Mouse (Mus musculus) lung, embryonic 14.5 days (tissue): ENCODE measurements at regions not wholly inside any gene's neighbourhood (a gene's known extent, or its start where the extent isn't known, plus 50 kb on each side); places are given as distances from the start of the nearest gene placed in this dataset.
A peak's percentile ranks its signal among the peaks of the same experiment; 100 is the strongest.

ENCODE experiments used
- ATAC-seq: fragments of 200-750 bp; cut with Nextera tagmentation; 2 replicates; pipeline ENCODE4 v1.8.0; 2017; ENCODE audit warnings: mild to moderate bottlenecking, moderate TSS enrichment, moderate library complexity; ENCODE audit not compliant: insufficient read depth
- DNase-seq: peaks from one replicate; pipeline ENCODE4 v3.0.0-alpha.2; 2015
- H3K27ac ChIP-seq: fragments of 300-500 bp; sonication (generic); 2 replicates; pipeline ENCODE4 v1.5.1; 2014; ENCODE audit warnings: low read depth, mild to moderate bottlenecking, moderate library complexity
- H3K27me3 ChIP-seq: fragments of 300-500 bp; sonication (generic); 2 replicates; pipeline ENCODE4 v1.6.1; 2014; ENCODE audit warnings: low read length, control low read depth; ENCODE audit not compliant: insufficient read depth
- H3K36me3 ChIP-seq: fragments of 300-500 bp; sonication (generic); 2 replicates; pipeline ENCODE4 v1.6.1; 2014; ENCODE audit warnings: control low read depth; ENCODE audit not compliant: insufficient read depth
- H3K4me1 ChIP-seq: fragments of 300-500 bp; sonication (generic); 2 replicates; pipeline ENCODE4 v1.6.1; 2014; ENCODE audit warnings: antibody characterized with exemption, control low read depth; ENCODE audit not compliant: insufficient read depth
- H3K4me2 ChIP-seq: fragments of 300-500 bp; sonication (generic); 2 replicates; pipeline ENCODE4 v1.6.1; 2014; ENCODE audit warnings: mild to moderate bottlenecking
- H3K4me3 ChIP-seq: fragments of 300-500 bp; sonication (generic); 2 replicates; pipeline ENCODE4 v1.5.1; 2014; ENCODE audit warnings: low read depth, low read length
- H3K9ac ChIP-seq: fragments of 300-500 bp; sonication (generic); 2 replicates; pipeline ENCODE4 v1.6.1; 2014
- H3K9me3 ChIP-seq: fragments of 300-500 bp; sonication (generic); 2 replicates; pipeline ENCODE4 v1.6.1; 2016; ENCODE audit warnings: low read depth, low read length, control low read depth
- CTCF ChIP-seq: IDR thresholded peaks from 2 replicates; pipeline ENCODE4 v1.5.1; 2016; ENCODE audit warnings: antibody characterized with exemption, low read depth
- WGBS: fragments of 180-500 bp; shearing (Covaris S2); extraction: QIAGEN DNeasy Blood & Tissue Kit; methylation state at CpG from one replicate; pipeline ENCODE4 v1.1.7; 2014; 5-methylcytosine and 5-hydroxymethylcytosine counted together

DNA sequence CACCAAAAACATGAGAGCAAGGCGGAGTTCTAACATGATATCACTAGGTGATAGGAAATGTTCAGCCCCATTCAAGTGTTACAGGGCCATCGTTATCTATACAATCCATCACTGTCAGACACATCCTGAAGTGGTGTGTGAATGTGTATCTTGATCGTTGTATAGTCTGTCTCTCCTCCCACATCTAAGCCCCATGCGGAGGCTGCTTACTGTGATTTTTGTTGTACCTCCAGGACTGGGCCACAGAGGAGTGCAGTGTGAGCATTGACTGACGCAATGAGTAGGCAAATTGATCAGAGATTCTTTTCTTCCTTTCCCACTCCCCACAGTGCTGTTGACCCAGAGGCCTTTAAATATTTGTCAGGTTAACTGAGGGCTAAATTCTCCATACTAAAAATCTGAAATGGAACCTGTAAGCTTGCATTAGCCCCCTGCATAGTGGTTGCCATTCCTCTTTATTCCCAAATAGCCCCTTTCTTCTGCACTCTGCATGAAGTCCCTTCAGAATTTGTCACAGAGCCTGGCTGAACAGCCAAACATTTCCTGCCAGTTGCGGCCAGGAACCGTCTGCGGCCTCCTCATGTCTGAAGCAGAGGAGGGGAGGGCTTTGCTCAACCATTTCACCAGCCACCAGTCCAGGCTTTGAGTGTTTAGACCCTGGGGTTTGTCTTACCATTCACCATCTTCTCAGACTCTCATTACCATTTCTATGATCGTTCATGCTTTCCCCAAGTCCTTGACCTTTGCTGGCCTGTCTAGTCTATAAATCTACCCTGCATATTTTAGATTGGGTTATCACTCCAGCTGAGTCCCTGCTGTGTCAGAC is 119.3 kb downstream of the Ttc8 start:
- H3K27ac ChIP-seq: no peak overlapping the region
- H3K4me1 ChIP-seq: no peaks in the 10 kb centered on the region
- H3K4me3 ChIP-seq: no peak overlapping the region
- TF ChIP-seq CTCF: no peak
- no peaks in the 10 kb centered on the region for H3K9me3 ChIP-seq
- H3K36me3 ChIP-seq: no peaks in the 10 kb centered on the region
- H3K27me3 ChIP-seq: no peaks in the 10 kb centered on the region
- no peak overlapping the region for H3K4me2 ChIP-seq
- DNase-seq (no peak), ATAC-seq (no peak)
- WGBS: 34% methylated on average over 9 of the region's 9 CpGs
- H3K9ac ChIP-seq: no peak overlapping the region

DNA sequence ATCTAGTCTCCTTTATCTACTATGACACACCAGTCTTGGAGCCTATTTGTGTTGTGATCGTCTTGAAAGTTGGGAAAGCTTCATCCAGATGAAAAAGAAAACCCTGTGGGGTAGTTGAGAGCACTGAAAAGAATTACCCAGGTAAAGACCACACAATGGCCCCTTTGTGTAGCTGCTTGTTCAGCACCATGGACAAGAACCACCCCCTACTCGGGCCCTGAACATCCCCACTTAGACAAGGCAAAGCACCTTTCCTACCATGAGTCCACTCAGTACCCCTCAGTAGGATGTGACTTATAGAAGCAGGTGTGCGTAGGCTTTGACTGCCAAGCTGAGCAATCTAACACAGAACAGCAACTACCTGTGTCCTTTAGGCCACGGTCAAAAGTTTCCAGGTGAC is 121.2 kb downstream of the Ttc8 start:
- peak; percentile 70 for DNase-seq
- H3K27ac ChIP-seq: no peak overlapping the region
- no peak for TF ChIP-seq CTCF
- 49% methylated on average over 4 of the region's 4 CpGs for WGBS
- ATAC-seq: no peak
- no peaks in the 10 kb centered on the region for H3K27me3 ChIP-seq
- no peak overlapping the region for H3K4me2 ChIP-seq
- H3K9ac ChIP-seq: no peak overlapping the region
- H3K9me3 ChIP-seq: no peaks in the 10 kb centered on the region
- H3K4me3 ChIP-seq: no peak overlapping the region
- no peaks in the 10 kb centered on the region for H3K36me3 ChIP-seq
- H3K4me1 ChIP-seq: no peaks in the 10 kb centered on the region

DNA sequence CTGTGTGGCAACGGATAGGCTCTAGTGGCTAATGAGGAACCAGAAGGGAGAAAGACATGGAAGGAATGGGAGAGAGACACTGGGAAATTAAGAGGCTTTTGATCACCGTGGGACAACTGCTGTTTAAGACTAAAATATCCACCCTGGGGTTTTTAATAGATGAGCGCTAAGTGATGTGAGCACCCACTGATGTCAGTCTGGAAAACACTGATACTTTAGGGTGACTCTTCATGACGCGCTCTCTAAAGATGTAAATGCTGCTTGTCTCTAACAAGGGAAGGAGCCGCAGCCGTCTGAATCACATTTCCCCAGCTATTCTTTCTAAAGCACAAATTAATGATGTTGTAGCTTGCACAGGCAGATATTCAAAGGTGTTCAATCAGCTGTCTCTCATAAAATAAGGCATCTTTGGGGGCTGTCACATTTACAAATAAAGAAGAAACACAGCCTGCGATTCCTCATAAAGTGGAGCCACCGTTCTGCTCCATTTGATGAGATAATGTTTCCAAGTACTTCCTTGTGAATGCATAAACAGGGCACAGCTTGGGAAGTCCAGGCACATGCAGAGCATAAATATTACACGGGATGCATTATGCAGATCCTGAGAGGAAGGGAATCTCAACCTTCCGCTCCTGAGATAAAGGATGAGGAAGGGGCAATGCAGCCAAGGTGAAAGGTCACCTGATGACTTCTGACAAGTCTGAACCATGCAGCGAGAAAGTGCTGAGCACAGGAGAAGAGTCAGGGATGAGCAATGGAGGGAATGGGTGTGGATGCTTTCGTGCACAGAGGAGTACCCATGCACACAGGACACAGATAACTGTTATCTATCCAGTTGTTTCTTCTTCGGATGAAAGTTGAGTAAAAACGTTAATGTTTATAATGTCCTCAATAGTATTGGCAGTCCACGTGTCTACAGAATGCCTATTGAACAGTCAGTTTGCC is 122.8 kb downstream of the Ttc8 start:
- WGBS: 75% methylated on average over 16 of the region's 16 CpGs
- no peak overlapping the region for H3K9ac ChIP-seq
- no peak overlapping the region for H3K4me3 ChIP-seq
- no peak for DNase-seq
- H3K9me3 ChIP-seq: no peaks in the 10 kb centered on the region
- no peaks in the 10 kb centered on the region for H3K27me3 ChIP-seq
- no peak for TF ChIP-seq CTCF
- no peak for ATAC-seq
- no peak overlapping the region for H3K4me2 ChIP-seq
- no peak overlapping the region for H3K27ac ChIP-seq
- no peaks in the 10 kb centered on the region for H3K4me1 ChIP-seq
- no peaks in the 10 kb centered on the region for H3K36me3 ChIP-seq

DNA sequence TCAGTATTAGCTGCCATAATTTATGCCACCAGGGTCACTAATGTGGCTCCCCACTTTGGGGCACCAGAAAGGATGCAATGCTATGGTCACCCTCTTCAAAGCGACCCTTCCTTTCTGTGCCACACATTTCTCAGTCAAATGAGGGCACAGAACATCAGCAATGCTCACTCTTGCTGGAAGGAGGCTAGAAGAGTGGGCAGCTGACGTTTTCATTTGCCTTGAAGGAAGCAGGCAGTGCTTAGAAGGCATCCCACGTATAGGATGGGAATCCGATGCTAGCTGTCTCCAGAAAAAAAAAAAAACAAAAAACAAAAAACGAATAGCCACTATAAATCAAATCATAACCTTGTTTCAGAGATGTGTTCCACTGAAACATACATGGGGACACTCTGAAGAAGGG is 124.1 kb downstream of the Ttc8 start:
- DNase-seq: no peak
- H3K27ac ChIP-seq: no peak overlapping the region
- H3K9ac ChIP-seq: no peak overlapping the region
- no peaks in the 10 kb centered on the region for H3K36me3 ChIP-seq
- H3K9me3 ChIP-seq: no peaks in the 10 kb centered on the region
- H3K27me3 ChIP-seq: no peaks in the 10 kb centered on the region
- H3K4me1 ChIP-seq: no peaks in the 10 kb centered on the region
- no peak for TF ChIP-seq CTCF
- ATAC-seq: no peak
- 60% methylated on average over 5 of the region's 5 CpGs for WGBS
- H3K4me2 ChIP-seq: no peak overlapping the region
- H3K4me3 ChIP-seq: no peak overlapping the region

DNA sequence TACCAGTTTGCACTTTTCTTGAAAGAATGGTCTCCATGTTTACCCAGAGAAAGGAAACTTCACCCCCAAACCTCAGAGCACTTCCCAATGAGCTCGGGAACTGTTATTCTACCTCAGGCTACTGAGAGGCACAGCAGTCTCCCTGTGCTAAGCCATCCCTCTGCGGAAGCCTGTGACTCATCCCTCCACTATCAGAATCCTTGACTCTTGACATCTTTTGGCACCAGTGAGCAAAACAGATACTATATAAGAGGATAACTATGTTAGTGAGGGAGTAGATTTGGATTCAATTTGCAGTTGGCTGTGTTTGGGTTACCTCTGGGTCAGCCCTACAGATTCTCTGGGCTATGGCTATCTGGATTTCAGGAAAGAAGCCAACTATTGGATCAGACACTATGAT is 130.1 kb downstream of the Ttc8 start:
- no peak for ATAC-seq

GRCm38 (mm10) chr12:99052599-99052998 is 132.2 kb downstream of the Ttc8 start:
- Histone ChIP-seq H3K9ac (no peak overlapping the region), H3K27me3 (no peaks in the 10 kb centered on the region), H3K4me1 (no peaks in the 10 kb centered on the region), H3K4me3 (no peak overlapping the region), H3K4me2 (no peak overlapping the region), H3K36me3 (no peaks in the 10 kb centered on the region), H3K27ac (no peak overlapping the region), H3K9me3 (no peaks in the 10 kb centered on the region)
- WGBS: 78% methylated on average over 7 of the region's 7 CpGs
- ATAC-seq (no peak), DNase-seq (no peak)
- no peak for TF ChIP-seq CTCF

More for the DNA sequence above, 130.1 kb downstream of the Ttc8 start:
- TF ChIP-seq CTCF: no peak
- no peaks in the 10 kb centered on the region for H3K36me3 ChIP-seq
- 49% methylated on average over 2 of the region's 2 CpGs for WGBS
- H3K4me3 ChIP-seq: no peak overlapping the region
- no peaks in the 10 kb centered on the region for H3K27me3 ChIP-seq
- H3K9me3 ChIP-seq: no peaks in the 10 kb centered on the region
- no peak for DNase-seq
- no peaks in the 10 kb centered on the region for H3K4me1 ChIP-seq
- H3K9ac ChIP-seq: no peak overlapping the region
- no peak overlapping the region for H3K4me2 ChIP-seq
- H3K27ac ChIP-seq: no peak overlapping the region

DNA sequence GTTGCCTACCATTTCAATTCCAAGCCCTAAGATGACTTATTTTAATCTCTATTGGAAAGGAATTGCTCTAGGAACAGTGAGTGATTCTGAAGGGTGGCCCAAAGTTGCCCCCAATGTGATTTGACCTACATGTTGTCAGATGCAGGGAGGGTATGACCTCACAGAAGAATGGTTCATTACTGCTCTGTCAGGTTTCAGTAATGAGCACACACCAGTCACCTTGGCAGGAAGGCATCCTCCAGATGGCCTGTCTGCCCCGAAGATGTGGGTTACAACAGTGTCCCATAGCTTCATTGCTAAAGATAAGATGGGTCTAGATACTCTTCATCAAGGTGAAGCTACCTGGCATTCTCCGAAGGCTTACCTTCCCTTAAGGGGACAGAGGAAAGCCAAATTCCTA is 137.1 kb downstream of the Ttc8 start:
- Histone ChIP-seq H3K4me3 (no peak overlapping the region), H3K9me3 (no peaks in the 10 kb centered on the region), H3K4me2 (no peak overlapping the region), H3K9ac (no peak overlapping the region), H3K36me3 (no peaks in the 10 kb centered on the region), H3K27ac (no peak overlapping the region), H3K4me1 (no peaks in the 10 kb centered on the region), H3K27me3 (no peaks in the 10 kb centered on the region)
- 79% methylated on average over 2 of the region's 2 CpGs for WGBS
- no peak for DNase-seq
- no peak for TF ChIP-seq CTCF
- ATAC-seq: no peak
